Mouse (Mus musculus) kidney, adult 8-10 months (tissue): ENCODE results near the gene Dpp6.

Source experiments
- DNase-seq, 2 experiments: peaks; one replicate each; pipeline ENCODE4 v3.0.0; 2022

The Dpp6 gene

GRCm38 (mm10) chr5:27306497-27307152 lies 489.6 kb downstream of the Dpp6 start:
- no peak for DNase-seq

- no peak for DNase-seq
Observed at GRCm38 (mm10) chr5:27310217-27310616, 493.2 kb downstream of the Dpp6 start.

DNA sequence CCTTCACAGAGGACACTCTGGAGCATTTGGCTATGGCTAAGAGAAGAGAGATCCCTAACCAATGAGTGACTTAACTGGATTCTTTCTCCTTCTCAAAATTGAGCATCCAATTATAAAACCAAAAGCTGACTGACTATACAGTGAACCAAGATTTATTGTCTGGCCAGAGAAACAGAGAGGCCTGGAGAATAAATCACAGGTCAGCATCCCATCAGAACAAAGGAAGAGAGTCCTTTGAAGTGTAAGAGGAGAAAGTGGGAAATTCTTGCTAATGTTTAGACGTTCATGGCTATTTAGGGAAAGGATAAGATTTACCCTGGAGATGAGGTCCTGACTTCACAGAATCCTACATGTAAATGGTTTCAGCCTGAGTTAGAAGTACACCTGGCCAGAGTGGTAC lies 499.7 kb downstream of the Dpp6 start:
- DNase-seq = no peak

GRCm38 (mm10) chr5:27317264-27317663 lies 500.3 kb downstream of the Dpp6 start:
- no peak for DNase-seq

- DNase-seq = no peak
Observed at GRCm38 (mm10) chr5:27317832-27318231, 500.8 kb downstream of the Dpp6 start.

DNA sequence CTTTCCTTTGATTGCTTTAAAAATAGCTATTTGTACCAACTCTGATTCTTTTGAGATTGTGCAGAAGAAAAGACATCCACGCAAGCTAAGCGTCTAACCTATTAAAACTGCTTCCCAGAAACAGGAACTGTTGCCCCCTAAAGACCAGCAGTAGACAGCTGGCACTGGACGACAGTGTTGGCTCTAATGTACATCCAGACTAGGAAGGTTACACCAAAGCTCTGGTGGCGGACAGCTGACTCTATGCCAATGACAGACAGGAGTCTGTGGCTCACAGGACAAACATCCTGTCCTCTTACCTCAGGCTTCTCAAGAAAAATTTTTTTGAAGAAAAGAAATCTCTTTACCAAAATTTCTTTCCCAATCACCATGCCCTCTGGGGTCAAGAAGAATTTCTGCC lies 502.7 kb downstream of the Dpp6 start:
- no peak for DNase-seq

DNA sequence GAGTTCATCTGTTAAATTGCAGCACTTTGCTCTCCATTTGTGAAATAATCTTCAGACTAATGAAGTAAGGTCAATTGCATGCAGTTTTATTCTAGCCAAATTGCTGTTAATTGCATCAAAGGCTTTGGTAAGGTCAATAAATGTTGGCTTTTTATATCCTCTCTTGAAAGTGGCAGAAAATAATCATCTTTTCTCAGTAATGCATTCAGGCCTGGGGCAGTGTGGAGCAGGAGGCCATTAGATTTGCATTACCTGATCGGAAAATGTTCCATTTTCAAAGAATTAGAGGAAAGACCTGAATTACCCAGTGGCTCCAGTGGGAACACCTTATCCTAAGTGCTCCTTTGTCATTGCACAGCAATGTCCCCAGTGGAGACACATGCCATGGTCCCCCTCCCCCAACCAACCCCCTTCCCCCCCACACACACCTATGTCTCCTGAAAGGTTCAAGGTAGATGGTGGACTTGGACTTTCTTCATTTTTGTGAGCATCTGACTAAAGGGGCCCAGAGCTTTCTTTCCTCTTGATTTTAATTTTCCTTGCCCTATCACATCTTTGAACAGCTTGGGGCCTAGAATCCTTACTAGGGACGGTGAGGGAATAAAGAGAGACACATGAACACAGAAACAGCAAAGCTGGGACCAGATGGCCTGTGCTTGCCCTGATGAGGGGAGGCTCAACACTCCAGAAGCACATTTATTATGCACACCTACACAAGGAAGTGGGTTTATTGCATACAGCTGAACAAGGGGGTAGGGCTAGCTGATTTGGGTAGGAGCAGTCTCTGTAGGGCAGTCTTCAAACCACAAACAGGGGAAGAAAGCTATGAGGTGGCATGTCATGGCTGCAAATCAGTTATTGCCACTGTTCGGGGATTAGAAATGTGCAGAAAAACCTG lies 506.1 kb downstream of the Dpp6 start:
- no peak for DNase-seq

- DNase-seq = no peak
Observed at GRCm38 (mm10) chr5:27324346-27324928, 507.4 kb downstream of the Dpp6 start.

DNA sequence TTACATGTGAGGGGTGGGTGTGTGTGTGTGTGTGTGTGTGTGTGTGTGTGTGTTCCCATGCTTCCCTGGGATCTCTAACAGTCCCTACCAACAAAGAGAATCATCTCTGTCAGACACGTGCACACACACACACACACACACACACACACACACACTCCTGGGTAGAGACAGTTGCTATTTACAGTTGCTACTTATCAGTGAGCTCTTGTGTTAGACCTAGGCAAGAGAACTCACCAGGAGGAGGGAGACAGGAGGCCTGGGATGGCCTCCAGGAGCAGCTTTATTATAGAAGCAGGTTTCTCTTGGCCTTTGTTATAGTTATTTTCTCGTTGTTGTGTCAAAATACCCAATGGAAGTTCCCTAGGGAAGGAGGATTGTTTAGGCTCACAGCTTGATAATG lies 519.7 kb downstream of the Dpp6 start:
- no peak for DNase-seq

DNA sequence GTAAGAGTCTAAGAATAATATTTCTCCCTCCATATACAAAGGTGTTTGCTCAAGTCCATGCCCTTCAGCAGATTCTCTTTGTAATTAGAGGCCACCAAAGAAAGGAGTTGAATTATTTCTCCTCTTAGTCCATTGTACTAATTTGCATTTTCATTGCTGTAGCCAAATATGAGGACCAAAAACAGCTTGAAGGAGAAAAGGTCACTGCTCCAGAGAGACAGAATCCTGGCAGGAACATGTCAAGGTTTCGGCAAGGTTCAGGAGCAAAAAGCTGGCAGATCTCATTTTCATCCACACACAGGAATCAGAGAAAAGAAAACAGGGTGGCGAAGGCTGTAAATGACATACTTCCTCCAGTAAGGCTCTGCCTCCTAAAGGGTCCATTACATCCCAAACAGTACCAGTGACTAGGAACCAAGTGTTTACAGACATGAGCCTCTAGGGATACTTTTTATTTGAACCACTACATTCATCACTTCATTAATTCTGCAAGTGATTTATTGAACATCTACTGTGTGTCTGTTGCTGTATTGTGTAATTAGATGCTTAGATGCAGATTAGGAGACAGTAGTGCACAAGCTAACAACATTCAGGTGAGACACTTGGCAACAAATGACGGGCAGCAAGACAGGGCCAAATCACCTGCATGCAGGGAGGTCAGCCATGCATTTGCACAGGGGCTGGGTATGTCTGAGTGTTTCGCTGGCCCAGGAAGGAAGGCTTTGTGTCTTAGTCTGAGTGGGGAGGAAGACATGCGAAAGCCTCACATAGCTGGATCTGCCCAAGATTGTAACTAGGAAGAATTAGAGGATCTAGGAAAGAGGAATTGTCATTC lies 522.4 kb downstream of the Dpp6 start:
- DNase-seq = no peak

DNA sequence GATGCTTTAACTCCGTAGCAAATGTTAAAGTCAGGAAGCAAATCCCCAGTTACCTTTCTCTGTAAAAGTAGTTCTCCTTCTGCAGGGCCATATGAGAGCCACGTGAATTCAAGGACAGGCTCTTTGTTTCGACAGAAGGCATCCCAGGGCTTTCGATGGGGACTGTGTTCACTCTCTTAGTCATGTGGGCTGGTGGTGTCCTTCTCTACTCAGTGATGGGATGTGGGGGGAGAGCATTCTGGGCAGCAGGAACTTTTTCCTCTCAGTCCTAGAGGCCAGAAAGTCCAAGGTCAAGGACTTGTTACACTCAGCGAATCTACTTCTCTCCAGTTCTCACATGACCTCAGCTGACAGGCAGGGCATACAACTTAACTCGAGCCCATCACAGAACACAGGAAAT lies 525.3 kb downstream of the Dpp6 start:
- DNase-seq = no peak

GRCm38 (mm10) chr5:27343626-27344025 lies 526.6 kb downstream of the Dpp6 start:
- DNase-seq = no peak

- no peak for DNase-seq
Observed at GRCm38 (mm10) chr5:27348181-27349095, 531.4 kb downstream of the Dpp6 start.

DNA sequence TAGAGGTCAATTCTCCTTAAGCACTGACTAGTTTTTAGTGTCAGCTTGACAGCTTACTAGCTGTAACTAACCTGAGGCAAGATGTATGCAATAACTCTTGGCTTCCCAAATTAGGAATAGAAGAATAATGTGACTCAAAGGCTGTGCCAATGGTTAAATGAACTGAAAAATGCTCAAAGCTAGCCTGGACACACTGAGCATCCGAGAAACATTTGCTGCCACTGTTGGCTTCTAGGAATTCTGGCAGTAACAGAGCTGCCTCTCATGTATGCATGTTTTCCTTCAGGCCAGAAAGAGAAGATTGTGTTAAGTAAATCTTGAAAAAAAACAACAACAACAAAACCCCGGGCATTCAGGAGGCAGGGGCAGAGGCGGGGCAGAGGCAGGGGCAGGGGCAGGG lies 540.6 kb downstream of the Dpp6 start:
- no peak for DNase-seq

GRCm38 (mm10) chr5:27365946-27366345 lies 548.9 kb downstream of the Dpp6 start:
- DNase-seq = no peak

DNA sequence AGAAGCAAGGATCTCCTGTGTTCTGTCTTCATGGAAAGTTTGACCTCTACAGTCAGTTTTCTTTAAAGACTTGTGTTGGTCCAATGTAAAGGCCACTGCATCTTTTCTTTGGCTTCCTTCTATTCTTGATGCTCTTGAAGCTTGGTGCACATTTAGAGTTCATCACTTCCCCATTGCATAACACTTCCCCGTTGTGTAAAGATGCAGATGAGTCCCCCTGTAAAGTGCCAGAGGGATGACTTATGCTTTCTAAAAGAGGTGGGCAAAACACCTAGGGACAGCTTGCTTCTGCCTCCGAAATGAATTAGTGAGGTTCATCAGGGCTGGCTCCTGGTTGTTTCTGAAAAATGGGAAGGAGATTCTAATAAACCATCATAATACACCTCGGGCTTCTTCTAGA lies 553.8 kb downstream of the Dpp6 start:
- DNase-seq = no peak

DNA sequence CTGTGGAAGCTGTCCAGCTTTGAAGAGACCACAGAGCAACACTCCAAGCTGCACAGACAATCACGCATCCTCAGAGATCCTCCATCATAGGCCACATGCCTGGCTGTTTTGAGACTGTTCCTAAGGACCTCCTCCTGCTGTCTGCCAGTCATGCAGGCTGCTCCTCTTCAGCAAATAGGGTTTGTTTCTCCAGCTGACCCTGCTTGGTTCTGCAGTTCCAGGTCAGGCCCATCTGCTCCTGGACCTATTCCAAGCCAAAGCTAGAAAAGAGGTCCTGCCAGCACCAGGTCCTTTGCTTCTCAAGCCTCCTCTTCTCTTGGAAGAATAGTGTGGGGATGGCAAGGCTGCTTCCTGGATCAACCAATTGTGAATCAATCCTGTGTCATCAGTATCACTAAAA lies 556.9 kb downstream of the Dpp6 start:
- no peak for DNase-seq

- DNase-seq = no peak
Observed at GRCm38 (mm10) chr5:27375841-27376240, 558.8 kb downstream of the Dpp6 start.

DNA sequence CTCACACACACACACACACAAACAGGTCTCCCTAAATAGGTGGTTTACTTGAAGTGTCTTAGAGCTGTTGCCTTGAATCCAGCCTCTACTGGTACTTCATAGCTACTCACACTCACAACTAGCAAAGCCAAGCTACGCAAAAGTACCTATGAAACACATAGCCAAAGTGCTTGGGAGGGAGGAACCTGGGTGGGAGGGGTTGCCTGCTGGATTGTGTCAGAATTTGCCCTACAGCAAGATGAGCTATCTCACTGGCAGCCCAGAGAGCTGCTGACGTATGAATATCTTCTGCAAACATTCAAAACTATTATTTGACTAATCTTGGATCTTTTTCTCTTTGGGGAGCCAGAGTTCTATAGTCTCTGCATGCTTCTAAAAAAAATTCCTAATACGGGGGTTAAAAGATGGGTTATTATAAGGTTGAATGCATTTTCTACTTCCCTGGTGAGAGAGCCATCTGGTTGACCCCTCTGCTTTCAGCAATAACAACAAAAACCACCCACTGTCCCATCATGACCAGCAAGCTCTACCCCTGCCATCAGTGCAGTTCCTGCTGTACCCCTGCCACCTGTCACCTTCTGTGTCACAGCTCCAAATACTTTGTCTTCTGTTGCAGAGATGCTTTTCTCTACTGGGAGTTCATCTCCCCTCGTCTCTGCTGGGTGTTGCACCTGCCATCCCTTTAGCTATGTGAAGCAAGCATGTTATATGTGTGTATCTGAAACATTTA lies 563.8 kb downstream of the Dpp6 start:
- no peak for DNase-seq

DNA sequence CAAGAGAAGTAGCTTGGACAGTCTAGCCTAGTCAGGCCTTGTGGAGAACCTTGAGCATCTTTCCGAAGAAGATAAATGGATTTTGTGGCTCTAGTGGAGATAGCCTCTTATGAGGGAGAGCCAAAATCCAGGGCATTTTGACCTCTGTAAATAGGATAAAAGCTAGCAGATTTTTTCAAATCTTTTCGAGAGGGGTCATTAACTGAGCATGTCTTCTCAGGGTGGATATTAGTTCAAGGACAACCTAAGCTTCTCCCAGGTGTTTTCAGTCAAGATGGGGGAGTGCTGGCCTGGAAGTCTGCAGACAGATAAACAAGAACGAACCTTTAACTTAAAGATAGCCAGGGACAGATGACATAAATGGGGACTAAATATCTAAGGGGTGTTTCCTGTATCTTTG lies 581.4 kb downstream of the Dpp6 start:
- no peak for DNase-seq

DNA sequence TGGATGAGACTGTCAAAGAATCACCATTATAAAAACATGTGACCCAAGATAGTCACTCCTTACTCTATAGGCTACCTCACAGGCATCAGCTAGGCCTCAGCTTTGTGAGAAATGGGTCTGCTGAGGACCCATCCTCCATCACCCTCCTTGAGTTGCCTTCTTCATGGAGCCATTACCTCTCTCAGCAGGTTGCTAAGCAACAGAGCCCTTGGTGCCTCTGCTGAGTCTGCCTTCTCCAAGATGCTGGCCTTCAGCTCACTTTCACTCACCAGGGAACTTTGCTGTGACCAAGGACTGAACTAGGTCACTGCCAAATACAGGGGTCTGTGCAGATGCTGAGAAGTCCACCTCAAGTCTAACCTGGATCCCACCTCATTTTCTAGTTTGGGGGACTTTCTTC lies 582.1 kb downstream of the Dpp6 start:
- no peak for DNase-seq
